Mouse (Mus musculus) ES-E14 (cell line): ENCODE results near the gene Rsrp1. TPM values are rescaled to one million over a fixed set of nuclear protein-coding genes. Genes with fewer than 3 reads are reported as not detected.

Experiments
- DNase-seq: peaks from one replicate; pipeline ENCODE4 v3.0.0-alpha.2; 2013; ENCODE audit warnings: low read depth, low spot score
- H3K27ac ChIP-seq: 2 replicates; pipeline ENCODE4 v1.5.1; 2012; ENCODE audit warnings: low read depth, mild to moderate bottlenecking, low read length, moderate library complexity, mixed read lengths; ENCODE audit not compliant: poor library complexity, insufficient read depth, severe bottlenecking
- H3K36me3 ChIP-seq: 2 replicates; pipeline ENCODE4 v1.6.1; 2012; ENCODE audit warnings: mild to moderate bottlenecking, low read length, moderate library complexity, mixed read lengths; ENCODE audit not compliant: control insufficient read depth, poor library complexity, insufficient read depth, severe bottlenecking
- H3K4me1 ChIP-seq, 2 experiments: fragments of 150-350 bp in 1 of 2; sonication (generic) in 1 of 2; 2 replicates each; pipeline ENCODE4 v1.6.1; 2012; ENCODE audit warnings: low read length in 2 of 2, mild to moderate bottlenecking in 1 of 2, mixed read lengths in 1 of 2; ENCODE audit not compliant: control insufficient read depth in 2 of 2, insufficient read depth in 2 of 2, poor library complexity in 1 of 2
- H3K4me3 ChIP-seq, 2 experiments: fragments of 150-350 bp in 1 of 2; sonication (generic) in 1 of 2; 2 replicates each; pipeline ENCODE4 v1.5.1; 2012; ENCODE audit warnings: low read length in 2 of 2, low read depth in 1 of 2, mild to moderate bottlenecking in 1 of 2, mixed read lengths in 1 of 2; ENCODE audit not compliant: insufficient read depth in 1 of 2, poor library complexity in 1 of 2, severe bottlenecking in 1 of 2
- H3K9ac ChIP-seq: 2 replicates; pipeline ENCODE4 v1.6.1; 2012; ENCODE audit warnings: low read depth, mild to moderate bottlenecking, low read length, mixed read lengths; ENCODE audit not compliant: poor library complexity, insufficient read depth, severe bottlenecking
- H3K9me3 ChIP-seq: fragments of 150-350 bp; sonication (generic); 2 replicates; pipeline ENCODE4 v1.6.1; 2012; ENCODE audit warnings: low read depth, mild to moderate bottlenecking, low read length; ENCODE audit not compliant: control insufficient read depth, insufficient read depth
- CHD2 ChIP-seq: IDR thresholded peaks from 2 replicates; pipeline ENCODE4 v1.6.1; 2014; ENCODE audit warnings: mild to moderate bottlenecking, low read depth, low read length, inconsistent platforms
- HCFC1 ChIP-seq: IDR thresholded peaks from 2 replicates; pipeline ENCODE4 v1.6.1; 2012; ENCODE audit warnings: low read length, inconsistent platforms, borderline replicate concordance; ENCODE audit not compliant: insufficient read depth
- MAFK ChIP-seq: IDR thresholded peaks from 2 replicates; pipeline ENCODE4 v1.6.1; 2014; ENCODE audit warnings: mild to moderate bottlenecking, low read depth, low read length, inconsistent platforms; ENCODE audit not compliant: insufficient read depth
- ZC3H11A ChIP-seq: IDR thresholded peaks from 2 replicates; pipeline ENCODE4 v1.6.1; 2012; ENCODE audit warnings: low read depth, mild to moderate bottlenecking, inconsistent platforms, low read length, borderline replicate concordance
- ZNF384 ChIP-seq: IDR thresholded peaks from 2 replicates; pipeline ENCODE4 v1.6.1; 2012; ENCODE audit warnings: low read depth, low read length, inconsistent platforms
- in situ Hi-C, 2 experiments: fragments of 600-800 bp; cut with MboI; formaldehyde crosslinking; loops; one replicate each; pipeline ENCODE4 v1.15.1; 2025; ENCODE audit warnings: low sequenced_read_pairs in 2 of 2, inconsistent platforms in 1 of 2; ENCODE audit not compliant: unreplicated experiment in 2 of 2
- total RNA-seq: library from RNA; depleted of rRNA; stranded (reverse); fragments of 300-350 nt; gene quantifications from 2 replicates; pipeline ENCODE4 v1.2.3, GENCODE M21; 2012

The Rsrp1 gene
- total RNA-seq, 1 experiment, result 93.9 TPM

DNA sequence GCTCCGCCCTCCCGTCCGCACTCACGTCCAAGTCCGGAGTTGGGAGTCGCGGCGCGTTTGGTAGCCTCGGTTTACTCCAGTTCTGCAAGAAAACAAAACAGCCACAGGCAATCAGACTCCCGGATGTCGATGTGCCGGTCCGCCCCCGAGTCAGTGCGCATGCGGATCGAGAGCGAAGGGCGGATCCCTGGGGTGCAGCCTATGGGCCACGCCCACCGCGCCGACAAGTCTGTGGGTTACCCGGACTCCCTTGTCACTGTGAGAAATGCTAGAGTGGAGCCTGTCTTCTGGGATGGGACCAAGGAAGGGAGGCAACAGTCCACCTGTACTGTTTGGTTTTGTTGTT is 8.6 kb upstream of the Rsrp1 start, which contains the start of gene Tmem50a:
Gene Tmem50a (minus strand): TSS at position 161 of the 346 bp plus-strand sequence.
- Histone ChIP-seq H3K27ac (peak within 1 kb of the TSS; percentile 77), H3K4me3 (peak within 1 kb of the TSS; percentile 85 to 95), H3K36me3 (peaks cover 5% of the 10 kb centered on the region), H3K9ac (peak within 1 kb of the TSS; percentile 92), H3K9me3 (no peaks in the 10 kb centered on the region), H3K4me1 (peaks cover 0 to 9% of the 10 kb centered on the region in 2 experiments; a peak in 1 of 4 replicates)
- in situ Hi-C loops, result no loop called here
- peak; percentile 93 for DNase-seq
- TF ChIP-seq ZC3H11A, result no peak
- TF ChIP-seq HCFC1, result no peak
- no peak for TF ChIP-seq CHD2
- TF ChIP-seq ZNF384, result no peak
- TF ChIP-seq MAFK, result no peak

GRCm38 (mm10) chr4:134915223-134916050 is 8.0 kb upstream of the Rsrp1 start:
- Histone ChIP-seq H3K27ac (no peak overlapping the region), H3K4me1 (peaks cover 0 to 9% of the 10 kb centered on the region in 2 experiments; a peak in 1 of 4 replicates), H3K9ac (no peak overlapping the region), H3K9me3 (no peaks in the 10 kb centered on the region), H3K4me3 (peak overlapping the region; percentile 85 to 95; a peak in 3 of 4 replicates), H3K36me3 (peaks cover 5% of the 10 kb centered on the region)
- in situ Hi-C loops, result no loop called here
- no peak for DNase-seq
- TF ChIP-seq ZNF384 (no peak), CHD2 (no peak), HCFC1 (no peak), MAFK (no peak), ZC3H11A (no peak)

DNA sequence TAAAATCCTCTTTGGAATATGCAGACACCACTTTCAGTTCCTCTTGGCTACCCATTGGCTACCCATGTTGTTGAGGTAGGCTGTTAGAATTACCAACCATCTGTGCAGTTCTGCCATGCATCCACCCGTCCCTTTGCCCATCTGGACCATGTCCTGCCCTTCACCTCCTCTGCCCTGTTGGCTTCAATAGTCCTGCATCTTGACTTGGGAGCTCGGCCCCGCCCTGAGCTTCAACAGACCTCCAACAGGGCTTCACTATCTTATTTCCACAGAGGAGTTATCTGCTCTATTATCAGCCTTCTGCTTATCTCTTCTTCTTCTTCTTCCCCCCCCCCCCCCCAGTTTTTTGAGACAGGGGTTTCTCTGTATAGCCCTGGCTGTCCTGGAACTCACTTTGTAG is 6.2 kb upstream of the Rsrp1 start:
- in situ Hi-C loops, result no loop called here
- Histone ChIP-seq H3K4me3 (no peak overlapping the region), H3K4me1 (peaks cover 0 to 9% of the 10 kb centered on the region in 2 experiments; a peak in 1 of 4 replicates), H3K36me3 (peaks cover 2% of the 10 kb centered on the region), H3K9me3 (no peaks in the 10 kb centered on the region), H3K9ac (no peak overlapping the region), H3K27ac (no peak overlapping the region)
- DNase-seq, result no peak
- TF ChIP-seq MAFK, result no peak
- no peak for TF ChIP-seq HCFC1
- TF ChIP-seq ZNF384, result no peak
- TF ChIP-seq ZC3H11A, result no peak
- TF ChIP-seq CHD2, result no peak

DNA sequence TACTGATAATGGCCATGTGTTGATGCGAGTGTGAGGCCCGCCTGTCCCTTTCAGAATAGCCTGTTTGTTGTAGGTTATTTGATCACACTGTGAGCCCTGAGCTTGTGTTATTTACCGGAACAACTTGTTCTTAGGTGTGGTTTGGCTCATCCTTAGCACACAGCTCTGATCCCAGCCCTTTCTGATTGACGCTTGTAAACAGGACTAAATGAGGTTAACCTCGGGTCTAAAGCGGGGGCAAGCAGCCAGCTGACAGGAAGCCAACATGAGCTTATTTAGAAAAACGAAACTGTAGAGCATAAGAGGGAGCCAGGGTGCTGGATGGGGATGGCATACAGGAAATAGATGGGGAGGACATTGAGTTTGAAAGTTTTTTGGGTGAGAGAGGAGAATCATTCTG is 5.0 kb upstream of the Rsrp1 start:
- peaks cover 3 to 9% of the 10 kb centered on the region in 2 experiments; a peak in 1 of 4 replicates for H3K4me1 ChIP-seq
- no peaks in the 10 kb centered on the region for H3K36me3 ChIP-seq
- no peak overlapping the region for H3K4me3 ChIP-seq
- DNase-seq, result no peak
- peak overlapping the region; percentile 20; the same call in 1 of the 2 replicates for H3K9ac ChIP-seq
- H3K27ac ChIP-seq, result no peak overlapping the region
- in situ Hi-C loops, result no loop called here
- TF ChIP-seq HCFC1 (no peak), ZNF384 (no peak), ZC3H11A (no peak), MAFK (no peak), CHD2 (no peak)
- H3K9me3 ChIP-seq, result no peaks in the 10 kb centered on the region
